Mouse (Mus musculus) midbrain, embryonic 10.5 days (tissue): ENCODE measurements around the gene Thrb. TPM values are rescaled to one million over a fixed set of nuclear protein-coding genes. Genes with fewer than 3 reads are reported as not detected.

ENCODE experiments used
- DNase-seq: peaks from one replicate; pipeline ENCODE4 v3.0.0-alpha.2; 2017; ENCODE audit warnings: low spot score
- H3K27ac ChIP-seq: fragments of 300-500 bp; sonication (generic); replicated peaks from 2 replicates; pipeline ENCODE4 v1.5.1; 2016; ENCODE audit warnings: mild to moderate bottlenecking
- H3K27me3 ChIP-seq: fragments of 300-500 bp; sonication (generic); 2 replicates; pipeline ENCODE4 v1.6.1; 2016; ENCODE audit warnings: low read depth, mild to moderate bottlenecking; ENCODE audit not compliant: poor library complexity, severe bottlenecking
- H3K36me3 ChIP-seq: fragments of 300-500 bp; sonication (generic); 2 replicates; pipeline ENCODE4 v1.6.1; 2016; ENCODE audit warnings: mild to moderate bottlenecking, moderate library complexity
- H3K4me1 ChIP-seq: fragments of 300-500 bp; sonication (generic); 2 replicates; pipeline ENCODE4 v1.6.1; 2016
- H3K4me3 ChIP-seq: fragments of 300-500 bp; sonication (generic); 2 replicates; pipeline ENCODE4 v1.5.1; 2016; ENCODE audit warnings: mild to moderate bottlenecking, moderate library complexity
- H3K9me3 ChIP-seq: fragments of 300-500 bp; sonication (generic); replicated peaks from 2 replicates; pipeline ENCODE4 v1.6.1; 2016; ENCODE audit warnings: mild to moderate bottlenecking
- WGBS: fragments of 180-500 bp; shearing (Covaris S2); methylation state at CpG from one replicate; pipeline ENCODE4 v1.1.7; 2016; 5-methylcytosine and 5-hydroxymethylcytosine counted together
- polyA plus RNA-seq: library from polyadenylated mRNA; unstranded; fragments of >200 nt; fragmentation: Nextera tagmentation; extraction: Ambion mirVana; gene quantifications from 2 replicates; pipeline ENCODE4 v1.2.1, GENCODE M21; 2016

Thrb gene
- polyA plus RNA-seq, 1 experiment from 2014 or later: 1.3 TPM

- no peaks in the 10 kb centered on the region for H3K4me1 ChIP-seq
- H3K9me3 ChIP-seq: no peaks in the 10 kb centered on the region
- no peak overlapping the region for H3K27ac ChIP-seq
- no peaks in the 10 kb centered on the region for H3K36me3 ChIP-seq
- 92% methylated on average over 1 of the region's 1 CpGs for WGBS
- DNase-seq: no peak
- no peak overlapping the region for H3K4me3 ChIP-seq
- no peaks in the 10 kb centered on the region for H3K27me3 ChIP-seq
Observed at GRCm38 (mm10) chr14:17674335-17674734, 14.3 kb downstream of the Thrb start.

DNA sequence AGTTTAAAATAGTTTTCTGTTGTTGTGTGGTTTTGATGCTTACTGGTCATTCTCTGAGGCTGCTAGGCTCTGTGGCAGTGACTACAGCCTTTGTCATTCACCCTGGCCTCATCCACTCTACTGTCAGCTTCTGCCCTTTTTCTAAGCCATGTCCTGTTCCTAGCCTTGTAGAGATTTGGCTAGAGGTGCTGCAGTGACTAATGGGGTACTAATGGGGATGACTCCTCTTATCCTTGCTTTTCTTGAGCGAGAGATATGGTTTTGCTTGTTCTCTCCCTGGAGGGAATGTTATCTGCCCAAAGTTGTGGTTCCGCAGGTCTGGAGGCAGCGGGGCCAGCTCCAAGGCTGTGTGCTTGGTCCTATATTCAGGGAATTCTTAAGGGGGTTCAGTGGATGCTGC lies 15.2 kb downstream of the Thrb start:
- H3K27ac ChIP-seq: no peak overlapping the region
- H3K9me3 ChIP-seq: no peaks in the 10 kb centered on the region
- H3K4me1 ChIP-seq: no peaks in the 10 kb centered on the region
- no peak overlapping the region for H3K4me3 ChIP-seq
- no peak for DNase-seq
- H3K36me3 ChIP-seq: no peaks in the 10 kb centered on the region
- 89% methylated on average over 3 of the region's 3 CpGs for WGBS
- H3K27me3 ChIP-seq: no peaks in the 10 kb centered on the region

DNA sequence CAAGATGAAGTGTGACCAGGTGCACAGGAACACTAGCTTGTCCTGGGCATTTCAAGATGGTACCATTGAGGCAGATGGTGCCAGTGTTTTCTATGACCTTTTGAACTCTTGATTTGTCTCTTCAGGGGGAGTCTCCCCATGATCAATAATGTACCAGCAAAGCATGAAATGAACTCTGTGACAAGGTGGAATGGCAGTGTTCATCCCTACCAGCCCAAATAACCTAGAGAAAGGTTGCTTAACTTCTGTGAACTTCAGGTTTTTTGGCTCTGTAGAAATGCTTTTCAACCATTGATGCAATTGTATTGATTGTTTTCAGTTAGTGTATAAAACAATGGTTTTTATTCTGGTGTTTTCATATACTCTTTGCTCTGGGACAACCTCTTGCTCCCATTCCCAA lies 21.4 kb downstream of the Thrb start:
- no peaks in the 10 kb centered on the region for H3K36me3 ChIP-seq
- H3K27ac ChIP-seq: no peak overlapping the region
- H3K27me3 ChIP-seq: no peaks in the 10 kb centered on the region
- H3K9me3 ChIP-seq: no peaks in the 10 kb centered on the region
- no peaks in the 10 kb centered on the region for H3K4me1 ChIP-seq
- DNase-seq: no peak
- no peak overlapping the region for H3K4me3 ChIP-seq

GRCm38 (mm10) chr14:17684881-17685280 lies 24.8 kb downstream of the Thrb start:
- Histone ChIP-seq H3K27me3 (no peaks in the 10 kb centered on the region), H3K27ac (no peak overlapping the region), H3K4me3 (no peak overlapping the region), H3K9me3 (no peaks in the 10 kb centered on the region), H3K4me1 (no peaks in the 10 kb centered on the region), H3K36me3 (no peaks in the 10 kb centered on the region)
- 82% methylated on average over 1 of the region's 1 CpGs for WGBS
- DNase-seq: no peak

DNA sequence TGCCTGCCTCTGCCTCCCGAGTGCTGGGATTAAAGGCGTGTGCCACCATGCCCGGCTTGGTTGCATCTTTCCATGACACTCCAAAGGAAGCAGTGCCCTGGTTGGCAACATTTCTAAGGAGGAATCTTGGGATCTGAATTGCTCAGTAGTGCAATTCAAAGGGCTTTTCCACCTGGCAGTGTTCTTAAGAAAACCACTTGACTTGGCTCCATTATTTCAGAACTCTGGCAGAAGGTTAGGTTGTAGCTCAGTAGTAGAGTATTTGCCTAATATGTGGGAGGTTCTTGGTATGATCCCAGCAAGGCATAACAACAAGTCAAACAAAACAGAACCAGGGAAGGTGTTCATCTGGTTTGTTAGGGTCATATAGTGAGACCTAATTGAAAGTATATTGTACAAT lies 25.4 kb downstream of the Thrb start:
- no peaks in the 10 kb centered on the region for H3K4me1 ChIP-seq
- H3K9me3 ChIP-seq: no peaks in the 10 kb centered on the region
- 90% methylated on average over 3 of the region's 3 CpGs for WGBS
- H3K36me3 ChIP-seq: no peaks in the 10 kb centered on the region
- no peaks in the 10 kb centered on the region for H3K27me3 ChIP-seq
- DNase-seq: no peak
- H3K27ac ChIP-seq: no peak overlapping the region
- H3K4me3 ChIP-seq: no peak overlapping the region

DNA sequence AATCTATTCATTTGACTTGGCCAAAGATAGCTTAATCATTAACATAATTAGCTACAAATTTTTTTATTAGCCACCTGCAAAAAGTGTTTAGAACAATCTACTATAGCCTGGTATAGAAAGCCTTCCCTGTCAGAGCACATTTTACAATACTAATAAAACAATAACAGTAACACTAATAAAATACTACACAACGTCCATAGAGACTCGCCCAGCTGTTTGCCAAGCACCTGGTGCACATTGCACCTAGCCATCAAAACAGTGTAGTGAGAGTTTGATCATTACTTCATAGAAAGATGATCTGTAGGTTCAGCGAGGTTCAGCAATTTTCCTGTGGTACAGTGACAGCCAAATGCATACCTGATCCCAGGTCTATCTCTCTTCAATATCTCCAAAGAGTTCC lies 26.9 kb downstream of the Thrb start:
- WGBS: 89% methylated on average over 3 of the region's 3 CpGs
- H3K9me3 ChIP-seq: no peaks in the 10 kb centered on the region
- H3K4me3 ChIP-seq: no peak overlapping the region
- no peaks in the 10 kb centered on the region for H3K4me1 ChIP-seq
- no peaks in the 10 kb centered on the region for H3K27me3 ChIP-seq
- H3K27ac ChIP-seq: no peak overlapping the region
- DNase-seq: no peak
- no peaks in the 10 kb centered on the region for H3K36me3 ChIP-seq

- Histone ChIP-seq H3K27me3 (no peaks in the 10 kb centered on the region), H3K9me3 (no peaks in the 10 kb centered on the region), H3K4me3 (no peak overlapping the region), H3K36me3 (no peaks in the 10 kb centered on the region), H3K27ac (no peak overlapping the region), H3K4me1 (no peaks in the 10 kb centered on the region)
- DNase-seq: no peak
- WGBS: 73% methylated on average over 1 of the region's 1 CpGs
Observed at GRCm38 (mm10) chr14:17691246-17691645, 31.2 kb downstream of the Thrb start.

DNA sequence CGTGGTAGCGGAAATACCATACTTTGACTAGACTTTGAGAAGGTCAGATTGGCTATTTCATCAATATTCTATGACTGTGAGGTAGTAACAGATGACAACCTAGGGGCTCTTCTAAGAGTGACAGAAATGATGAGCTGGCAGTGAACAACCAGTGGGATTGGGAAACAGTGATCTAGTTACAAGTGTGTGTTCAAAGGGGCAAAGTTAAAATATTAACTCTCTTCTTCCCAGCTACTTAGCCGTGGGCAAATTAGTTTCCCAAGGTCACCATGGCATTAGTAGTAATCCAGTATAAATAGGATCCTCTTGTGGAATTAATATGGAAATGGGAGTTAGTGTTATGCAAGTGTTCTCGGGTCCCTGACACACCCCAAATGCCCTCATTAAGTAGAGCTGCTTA lies 35.5 kb downstream of the Thrb start:
- WGBS: 83% methylated on average over 4 of the region's 4 CpGs
- DNase-seq: no peak
- Histone ChIP-seq H3K4me1 (no peaks in the 10 kb centered on the region), H3K36me3 (no peaks in the 10 kb centered on the region), H3K27me3 (no peaks in the 10 kb centered on the region), H3K27ac (no peak overlapping the region), H3K9me3 (no peaks in the 10 kb centered on the region), H3K4me3 (no peak overlapping the region)

- Histone ChIP-seq H3K4me3 (no peak overlapping the region), H3K9me3 (no peaks in the 10 kb centered on the region), H3K4me1 (no peaks in the 10 kb centered on the region), H3K27me3 (no peaks in the 10 kb centered on the region), H3K36me3 (no peaks in the 10 kb centered on the region), H3K27ac (no peak overlapping the region)
- DNase-seq: no peak
- 90% methylated on average over 9 of the region's 9 CpGs for WGBS
Observed at GRCm38 (mm10) chr14:17697920-17698632, 38.0 kb downstream of the Thrb start.

- H3K36me3 ChIP-seq: no peaks in the 10 kb centered on the region
- H3K27me3 ChIP-seq: no peaks in the 10 kb centered on the region
- no peak overlapping the region for H3K27ac ChIP-seq
- no peaks in the 10 kb centered on the region for H3K4me1 ChIP-seq
- no peak overlapping the region for H3K4me3 ChIP-seq
- no peak for DNase-seq
- no peaks in the 10 kb centered on the region for H3K9me3 ChIP-seq
- WGBS: 88% methylated on average over 3 of the region's 3 CpGs
Observed at GRCm38 (mm10) chr14:17700228-17700627, 40.2 kb downstream of the Thrb start.

- 85% methylated on average over 7 of the region's 7 CpGs for WGBS
- Histone ChIP-seq H3K4me1 (no peaks in the 10 kb centered on the region), H3K27ac (no peak overlapping the region), H3K4me3 (no peak overlapping the region), H3K9me3 (0 out of 2 replicates have a peak, but pooled peaks cover 3% of the 10 kb centered on the region), H3K36me3 (no peaks in the 10 kb centered on the region), H3K27me3 (no peaks in the 10 kb centered on the region)
- DNase-seq: no peak
Observed at GRCm38 (mm10) chr14:17713297-17713904, 53.3 kb downstream of the Thrb start.

DNA sequence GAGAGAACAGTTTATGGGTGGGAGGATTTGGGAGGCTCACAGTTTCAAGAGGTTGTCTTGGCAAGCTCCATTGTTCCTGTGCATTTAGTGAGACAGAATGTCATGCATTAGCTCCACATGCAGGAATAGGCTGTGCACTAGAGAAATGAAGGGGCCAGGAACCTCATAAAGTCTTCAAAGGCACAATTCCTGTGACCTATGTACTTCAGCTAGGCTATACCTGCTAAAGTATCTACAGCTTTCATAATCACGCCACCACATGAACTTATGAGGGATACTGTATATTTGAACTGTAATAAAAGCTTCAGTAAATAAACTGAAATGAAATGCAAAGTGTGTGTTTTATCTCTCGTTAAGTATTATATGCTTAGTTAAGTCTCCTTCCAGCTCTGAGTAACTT lies 59.4 kb downstream of the Thrb start:
- Histone ChIP-seq H3K27me3 (no peaks in the 10 kb centered on the region), H3K9me3 (0 out of 2 replicates have a peak, but pooled peaks cover 3% of the 10 kb centered on the region), H3K36me3 (no peaks in the 10 kb centered on the region), H3K4me1 (peaks cover 10% of the 10 kb centered on the region), H3K4me3 (no peak overlapping the region), H3K27ac (no peak overlapping the region)
- no peak for DNase-seq
- WGBS: 85% methylated on average over 2 of the region's 2 CpGs

DNA sequence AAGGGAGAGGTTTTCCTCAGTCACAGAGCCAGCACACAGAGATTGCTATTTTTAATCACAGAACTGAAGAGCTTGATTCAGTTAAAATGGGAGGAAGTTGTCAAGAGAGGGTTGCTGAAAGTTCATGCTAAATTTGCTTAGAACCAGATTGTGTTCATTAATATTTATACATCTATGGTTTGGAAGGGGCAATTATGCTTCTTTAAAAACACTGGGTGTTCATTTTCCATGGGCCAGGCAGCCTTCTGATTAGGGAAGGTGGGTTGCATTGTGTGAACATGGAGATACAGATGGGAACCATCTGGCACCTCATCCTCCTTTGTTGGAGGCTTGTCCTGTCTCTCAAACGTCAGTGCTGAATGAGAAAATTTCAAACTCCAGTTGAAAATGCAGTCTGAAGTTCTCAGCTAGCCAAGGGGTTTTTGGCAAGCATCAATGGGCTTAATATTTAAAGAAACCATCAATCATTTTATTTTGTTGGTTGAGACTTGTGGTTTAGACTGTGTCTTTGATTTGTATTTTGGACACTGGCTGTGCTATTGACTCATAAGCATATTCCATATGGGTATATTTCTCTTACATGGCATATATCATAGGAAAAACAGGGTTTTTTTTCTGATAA lies 62.9 kb downstream of the Thrb start:
- Histone ChIP-seq H3K9me3 (no peaks in the 10 kb centered on the region), H3K4me3 (no peak overlapping the region), H3K36me3 (no peaks in the 10 kb centered on the region), H3K4me1 (peaks cover 10% of the 10 kb centered on the region), H3K27me3 (no peaks in the 10 kb centered on the region), H3K27ac (no peak overlapping the region; the same call in 1 of the 2 replicates)
- WGBS: 49% methylated on average over 1 of the region's 1 CpGs
- no peak for DNase-seq
